Mouse (Mus musculus) cerebellum, adult 2 months (tissue): ENCODE data around the gene Fndc8.

Experiments used
- CTCF ChIP-seq: fragments of 200-500 bp; IDR thresholded peaks from 2 replicates; pipeline ENCODE4 v1.5.1; 2011; ENCODE audit warnings: low read depth, mild to moderate bottlenecking, control low read depth, low read length, moderate library complexity, borderline replicate concordance; ENCODE audit not compliant: insufficient read depth
- POLR2A ChIP-seq: fragments of 200-500 bp; IDR thresholded peaks from 2 replicates; pipeline ENCODE4 v1.6.1; 2011; ENCODE audit warnings: low read length, control low read depth, borderline replicate concordance; ENCODE audit not compliant: insufficient read depth

DNA sequence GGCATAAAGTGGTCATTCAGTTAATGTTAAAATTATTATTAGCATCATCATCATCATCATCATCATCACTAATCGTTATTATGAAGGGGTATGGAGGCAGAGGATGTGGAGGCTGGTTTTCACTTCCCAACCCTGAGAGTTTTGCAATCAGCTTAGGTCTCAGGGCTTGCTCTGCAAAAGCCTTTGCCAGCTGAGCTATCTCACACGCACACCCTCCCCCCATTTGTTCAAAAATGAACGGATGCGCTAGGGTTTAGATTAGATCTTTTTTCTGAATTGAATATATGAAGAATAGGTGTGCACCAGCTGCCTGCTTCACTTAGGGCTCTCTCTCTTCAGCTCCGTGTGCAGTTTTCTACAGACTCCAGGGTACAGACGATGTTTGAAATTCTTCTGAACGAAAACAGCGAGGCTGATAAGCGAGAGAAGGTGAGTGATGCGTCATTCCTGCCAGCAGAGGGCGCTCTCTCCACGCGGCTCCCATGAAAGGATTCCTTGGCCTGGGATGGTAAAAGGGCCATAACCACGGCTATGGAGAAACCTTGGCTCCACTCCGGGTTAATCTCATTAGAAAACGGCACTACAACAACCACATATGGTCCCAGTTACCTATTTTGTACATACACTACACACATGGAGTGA is 22.9 kb downstream of the Fndc8 start:
- TF ChIP-seq CTCF (peak; percentile 96), POLR2A (no peak)
